Mouse (Mus musculus) small intestine, adult 2 months (tissue): ENCODE measurements around the gene Abhd12.
"Not testable (repeated sequence)": the region's sequence is repeated elsewhere in the genome, so short reads cannot be mapped to it uniquely, and the experiment has no call there.

Experiments
- CTCF ChIP-seq: fragments of 200-500 bp; IDR thresholded peaks from 2 replicates; pipeline ENCODE4 v1.5.1; 2012; ENCODE audit warnings: low read depth, mild to moderate bottlenecking, control low read depth, inconsistent platforms, low read length, moderate library complexity, mixed read lengths; ENCODE audit not compliant: insufficient replicate concordance, insufficient read length; ENCODE audit errors: extremely low read depth
- POLR2A ChIP-seq: fragments of 200-500 bp; IDR thresholded peaks from 2 replicates; pipeline ENCODE4 v1.6.1; 2012; ENCODE audit warnings: low read depth, mild to moderate bottlenecking, control low read depth, inconsistent platforms, low read length, moderate library complexity

DNA sequence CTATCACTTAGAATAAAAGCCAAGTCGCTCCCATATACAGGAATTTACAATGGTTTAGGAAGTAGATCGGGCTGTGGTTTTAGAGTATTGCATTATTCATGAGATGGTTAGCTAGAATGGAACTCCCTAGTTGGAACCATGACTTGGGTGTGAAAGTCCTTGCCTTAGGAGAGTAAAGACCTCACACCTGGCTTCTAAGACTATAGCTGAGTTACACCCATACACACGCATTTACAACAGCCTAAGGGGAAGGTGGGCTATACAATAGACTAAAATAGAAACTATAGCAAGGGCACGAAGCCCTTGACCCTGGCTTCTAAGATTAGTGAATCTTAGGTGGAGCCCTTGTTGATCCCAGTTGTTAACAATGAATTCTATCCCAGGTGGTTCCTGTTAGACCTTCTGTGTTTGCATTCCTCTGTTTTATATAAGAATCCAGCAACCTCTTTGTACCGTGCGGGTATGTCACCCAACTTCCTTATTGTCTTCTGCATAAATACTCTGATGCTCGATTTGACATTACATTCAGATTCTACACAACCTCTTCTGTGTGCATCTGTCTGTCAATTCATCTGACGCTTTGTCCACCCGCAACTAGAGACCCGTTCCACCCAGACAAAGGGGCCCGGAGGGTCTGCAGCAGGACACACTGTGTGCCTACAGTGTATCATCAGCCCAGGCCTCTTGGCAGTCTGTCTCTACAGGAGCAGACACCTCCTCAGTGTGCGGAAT is 43.5 kb upstream of the Abhd12 start:
- TF ChIP-seq POLR2A, CTCF: not testable (repeated sequence)
